Mouse (Mus musculus) G1E (cell line): ENCODE results near the gene Gpx1.

Experiments used
- CTCF ChIP-seq: IDR thresholded peaks from 2 replicates; pipeline ENCODE4 v1.5.1; 2012; ENCODE audit warnings: low read depth, low read length, inconsistent platforms, mixed read lengths
- GATA1 ChIP-seq: IDR thresholded peaks from 2 replicates; pipeline ENCODE4 v1.6.1; 2012; ENCODE audit warnings: borderline replicate concordance, low read length, inconsistent platforms, mixed read lengths
- GATA2 ChIP-seq: IDR thresholded peaks from 2 replicates; pipeline ENCODE4 v1.6.1; 2012; ENCODE audit warnings: low read depth, low read length, inconsistent platforms, borderline replicate concordance
- POLR2AphosphoS5 ChIP-seq: IDR thresholded peaks from 2 replicates; pipeline ENCODE4 v1.6.1; 2012; ENCODE audit warnings: low read depth, low read length, inconsistent platforms; ENCODE audit not compliant: insufficient replicate concordance
- TAL1 ChIP-seq: conservative IDR thresholded peaks from 2 replicates; pipeline ENCODE4 v1.6.1; 2012; ENCODE audit warnings: low read depth, low read length, inconsistent platforms, mixed read lengths

DNA sequence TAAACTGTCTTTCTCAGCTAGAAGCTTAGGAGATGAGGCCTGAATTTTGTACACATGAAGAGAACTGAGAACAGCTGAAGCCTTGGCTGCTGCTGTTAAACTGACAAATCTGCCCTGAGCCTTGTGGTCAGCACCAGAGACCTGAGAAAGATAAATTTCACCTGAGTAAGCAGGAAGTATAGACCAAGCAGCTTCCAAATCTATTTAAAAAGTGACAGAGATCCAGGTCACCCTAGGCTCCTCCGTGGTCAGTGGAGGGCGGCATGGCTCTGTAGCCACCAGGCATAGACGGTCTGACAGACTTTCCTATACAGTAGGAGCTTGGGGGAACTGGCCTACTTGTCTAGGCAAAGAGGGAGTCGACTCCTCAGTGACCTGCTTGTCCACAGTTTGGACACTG lies 48.1 kb downstream of the Gpx1 start:
- TF ChIP-seq CTCF (no peak), GATA1 (no peak), POLR2AphosphoS5 (no peak), TAL1 (no peak), GATA2 (no peak)
